Comparison of ENCODE assay signal across 8 mouse cellular contexts in the genomic region with DNA sequence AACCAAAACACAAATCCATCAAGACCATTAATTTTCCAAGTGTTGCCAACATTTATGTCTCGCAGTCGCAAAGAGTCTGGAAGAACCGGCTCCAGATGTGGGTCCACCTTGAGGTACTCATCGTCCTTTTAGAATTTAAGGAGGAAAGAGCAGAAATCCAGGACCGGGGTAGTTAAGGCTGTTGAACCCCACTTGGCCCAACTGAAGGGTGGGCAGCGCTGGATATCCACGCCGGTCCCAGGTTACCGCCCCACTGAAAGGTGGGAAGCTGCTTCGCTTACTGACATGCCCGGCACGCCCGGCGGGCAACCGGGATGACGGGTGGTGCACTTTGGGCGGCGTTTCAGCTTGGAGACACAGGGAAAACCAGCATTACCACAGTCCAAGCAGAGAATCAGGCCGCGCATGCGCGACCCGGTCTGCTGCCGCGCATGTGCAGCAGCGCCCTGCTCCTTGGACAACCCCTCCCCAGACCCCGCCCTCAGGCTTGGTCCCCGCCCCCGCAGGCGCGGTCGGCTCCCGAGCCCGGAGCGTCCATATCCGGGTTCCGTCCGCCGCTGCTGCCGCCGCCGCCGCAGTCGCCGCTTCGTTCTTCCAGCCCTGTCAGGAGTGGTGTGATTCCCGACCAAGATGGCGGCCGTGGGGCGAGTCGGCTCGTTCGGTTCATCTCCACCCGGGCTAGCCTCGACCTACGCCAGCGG. TPM values are rescaled to one million over a fixed set of nuclear protein-coding genes. Genes with fewer than 3 reads are reported as not detected.
DNase-seq lines count a peak whose midpoint lies in the region; ATAC-seq lines count a peak whose summit lies in the region.

TSS of gene Dync1li1 (plus strand) at position 539 of the 701 bp plus-strand sequence.

- peak; percentile 94 for ATAC-seq in hindbrain, embryonic 14.5 days (ENCODE audit: low FRiP score)

- H3K27me3 ChIP-seq in hindbrain, embryonic 14.5 days (ENCODE audit: control insufficient read depth, insufficient read depth, low read length) = no peaks in the 10 kb centered on the region

- peaks cover 22% of the 10 kb centered on the region for H3K4me1 ChIP-seq in hindbrain, embryonic 14.5 days (replicated peaks; ENCODE audit: control insufficient read depth, insufficient read depth, low read length)

- H3K36me3 ChIP-seq in hindbrain, embryonic 14.5 days (replicated peaks; ENCODE audit: control insufficient read depth, insufficient read depth) = peaks cover 23% of the 10 kb centered on the region

- peak within 1 kb of the TSS; percentile 98 for H3K27ac ChIP-seq in hindbrain, embryonic 14.5 days

- whole genome bisulfite sequencing in hindbrain, embryonic 14.5 days = under 1% methylated on average over 55 of the region's 57 CpGs

- peak within 1 kb of the TSS; percentile 99 for H3K9ac ChIP-seq in hindbrain, embryonic 14.5 days

- peak within 1 kb of the TSS; percentile 99 for H3K4me3 ChIP-seq in hindbrain, embryonic 14.5 days (replicated peaks; ENCODE audit: low read length)

- DNase-seq in R1 (ENCODE audit: low read depth, low spot score) = peak; percentile 94
- peak; percentile 99 to 100 for DNase-seq in cerebellum, postnatal 25 days
- DNase-seq in frontal cortex, postnatal 25 days (ENCODE audit: low spot score in 2 of 2) = peak; percentile 96 to 97
- DNase-seq in hindbrain, embryonic 14.5 days (ENCODE audit: low spot score) = peak; percentile 97
- peak; percentile 96 to 97 for DNase-seq in layer of hippocampus, postnatal 36 days
- DNase-seq in lung, postnatal 36 days = peak; percentile 98
- peak; percentile 97 for DNase-seq in retina, postnatal 1 day
- DNase-seq in urinary bladder, adult 18-20 months (ENCODE audit: low spot score in 2 of 2) = peak; percentile 95 to 97

- H3K9me3 ChIP-seq in hindbrain, embryonic 14.5 days (ENCODE audit: control insufficient read depth, low read length) = no peaks in the 10 kb centered on the region

- H3K4me2 ChIP-seq in hindbrain, embryonic 14.5 days (replicated peaks) = peak within 1 kb of the TSS; percentile 63

RNA-seq across cellular contexts. Expression of gene Dync1li1, which starts in this region (rescaled TPM):
- 87.6 and 107 TPM in 2 replicates for polyA plus RNA-seq in hindbrain, embryonic 14.5 days (2014; fragmentation: Nextera tagmentation; extraction: Ambion mirVana)
- total RNA-seq in layer of hippocampus, postnatal 36 days (2021) = 100 to 1,000 TPM in 1 of 2 experiments, 10 to 100 TPM in 1; 93.4 to 102 TPM

Comparison
In these comparisons a context has a peak if more than half of its experiments do, and no peak if none do; other contexts are left out.
1. Peak in every context shown above with its lines: DNase-seq, ATAC-seq, H3K4me3 ChIP-seq and H3K27ac ChIP-seq.